Mouse (Mus musculus) frontal cortex, adult (tissue): ENCODE measurements around the gene Ppp2r5d.

Source experiments
- ATAC-seq: cut with Nextera tagmentation; 2 replicates; pipeline ENCODE4 v1.9.2; 2017; ENCODE audit warnings: mild to moderate bottlenecking, moderate library complexity, mixed read lengths; ENCODE audit not compliant: low TSS enrichment

Gene Ppp2r5d

GRCm38 (mm10) chr17:46714756-46715481, 10.0 kb upstream of the Ppp2r5d start:
- no peak for ATAC-seq

DNA sequence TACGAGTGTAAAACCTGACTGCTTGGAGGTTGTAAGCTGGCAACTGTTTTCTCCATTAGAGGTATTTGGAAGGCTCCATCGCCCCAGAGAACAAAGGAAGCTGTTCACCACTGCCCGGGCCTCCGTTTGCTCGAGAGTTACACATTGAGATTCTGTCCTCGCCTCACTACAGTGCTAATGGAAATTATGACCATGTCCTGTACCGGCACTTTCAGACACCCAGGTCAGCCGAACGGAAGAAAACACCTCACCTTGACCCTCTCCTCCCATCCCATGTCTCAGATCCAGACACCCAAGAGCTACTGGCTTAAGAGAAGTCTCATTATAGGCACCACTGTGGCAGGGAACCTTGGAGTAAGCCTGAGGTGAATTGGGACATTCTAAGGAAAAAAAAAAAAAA, 8.9 kb upstream of the Ppp2r5d start:
- ATAC-seq = no peak

GRCm38 (mm10) chr17:46712442-46712841, 7.5 kb upstream of the Ppp2r5d start:
- ATAC-seq = no peak

GRCm38 (mm10) chr17:46711612-46712271, 6.8 kb upstream of the Ppp2r5d start:
- peak; percentile 56; the same call in 1 of the 2 replicates for ATAC-seq

DNA sequence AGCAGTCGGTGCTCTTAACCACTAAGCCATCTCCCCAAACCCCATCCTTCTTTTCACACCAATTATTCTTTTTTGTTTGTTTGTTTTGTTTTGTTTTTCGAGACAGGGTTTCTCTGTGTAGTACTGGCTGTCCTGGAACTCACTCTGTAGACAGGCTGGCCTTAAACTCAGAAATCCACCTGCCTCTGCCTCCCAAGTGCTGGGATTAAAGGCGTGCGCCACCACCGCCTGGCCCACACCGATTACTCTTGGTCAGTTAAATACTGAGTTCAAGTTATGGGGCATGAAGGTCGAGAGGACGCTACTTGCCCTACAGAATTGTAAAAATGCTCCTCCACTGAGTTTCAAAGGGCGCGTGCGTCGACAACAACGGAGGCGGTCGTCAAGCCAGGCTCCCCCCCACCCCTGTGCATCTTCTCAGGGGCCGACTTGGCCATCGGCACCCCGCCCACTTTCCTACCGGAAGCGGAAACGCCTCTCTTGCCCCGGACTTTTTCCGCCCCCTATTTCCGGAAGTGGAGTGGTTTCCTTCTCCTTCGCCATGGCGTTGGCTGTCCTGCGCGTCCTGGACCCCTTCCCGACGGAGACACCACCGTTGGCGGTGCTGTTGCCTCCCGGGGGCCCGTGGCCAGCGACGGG, 6.2 kb upstream of the Ppp2r5d start, which contains the start of gene Pex6:
Pex6 (plus strand) TSS at position 505 of the 639 bp plus-strand sequence.
- peak; percentile 95 for ATAC-seq

GRCm38 (mm10) chr17:46706375-46707089, 1.6 kb upstream of the Ppp2r5d start:
- ATAC-seq = no peak

DNA sequence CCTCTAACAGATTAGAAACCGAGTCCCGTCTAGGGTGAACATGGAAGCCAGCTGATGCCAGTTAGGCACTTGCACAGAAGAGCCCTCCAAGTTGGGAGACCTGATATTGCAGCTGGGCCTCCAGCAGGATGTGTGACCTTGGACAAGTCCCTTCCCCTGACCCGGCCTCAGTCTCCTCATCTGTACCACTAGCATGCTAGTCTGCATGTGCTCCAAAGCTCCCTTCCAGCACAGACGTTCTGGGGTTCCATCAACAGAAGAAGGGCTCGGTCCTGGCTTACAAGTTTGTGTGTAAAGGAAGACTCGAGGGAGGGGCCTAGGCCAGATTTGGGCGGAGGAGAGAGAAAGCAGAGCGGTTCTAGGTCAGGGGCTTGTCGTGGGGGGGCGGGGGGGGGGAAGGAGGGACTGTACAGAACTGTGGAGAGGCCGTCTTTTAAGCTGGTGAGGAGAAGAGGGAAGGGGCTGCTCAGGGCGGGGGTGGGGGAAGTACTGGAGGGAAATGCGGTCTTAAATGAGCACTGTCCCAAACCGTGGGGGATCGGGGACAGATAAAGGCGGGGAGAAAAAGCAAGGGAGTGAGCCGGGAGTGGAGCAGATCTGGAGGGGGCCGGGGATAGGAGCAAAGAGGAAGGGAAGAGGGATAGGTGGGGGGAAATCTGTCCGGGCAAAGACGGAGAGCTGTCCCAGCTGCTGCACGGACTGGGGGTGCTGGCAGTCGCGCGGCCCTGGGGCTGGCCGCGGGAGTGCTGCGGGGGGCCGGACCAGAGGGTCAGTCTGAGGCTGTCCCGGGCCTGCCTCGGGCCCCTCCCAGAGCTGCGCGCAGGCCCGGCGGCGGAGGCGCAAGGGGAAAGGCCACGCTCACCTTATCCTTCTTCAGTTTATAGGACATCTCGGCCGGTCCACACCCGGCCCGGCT, 682 bp downstream of the Ppp2r5d start:
- ATAC-seq = peak; percentile 15; the same call in 1 of the 2 replicates

DNA sequence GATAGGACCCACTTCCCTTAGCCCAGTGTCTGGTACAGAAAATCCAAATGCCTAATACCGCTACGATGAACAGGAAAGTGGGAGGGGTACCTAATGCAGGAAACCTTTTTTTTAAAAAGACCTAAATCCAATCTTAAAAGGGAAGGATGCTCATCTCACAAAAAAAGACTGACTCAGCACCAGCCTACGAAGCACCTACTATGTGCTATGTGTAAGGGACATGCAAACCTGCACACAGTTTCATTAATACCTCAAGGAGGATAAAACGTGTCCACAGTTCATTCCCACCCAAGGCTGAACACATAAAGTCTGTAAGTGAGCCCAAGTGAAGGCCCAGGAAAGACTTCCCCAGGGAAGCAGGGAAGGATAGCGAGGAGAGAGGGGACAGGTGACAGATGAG, 2.4 kb downstream of the Ppp2r5d start:
- ATAC-seq = no peak

DNA sequence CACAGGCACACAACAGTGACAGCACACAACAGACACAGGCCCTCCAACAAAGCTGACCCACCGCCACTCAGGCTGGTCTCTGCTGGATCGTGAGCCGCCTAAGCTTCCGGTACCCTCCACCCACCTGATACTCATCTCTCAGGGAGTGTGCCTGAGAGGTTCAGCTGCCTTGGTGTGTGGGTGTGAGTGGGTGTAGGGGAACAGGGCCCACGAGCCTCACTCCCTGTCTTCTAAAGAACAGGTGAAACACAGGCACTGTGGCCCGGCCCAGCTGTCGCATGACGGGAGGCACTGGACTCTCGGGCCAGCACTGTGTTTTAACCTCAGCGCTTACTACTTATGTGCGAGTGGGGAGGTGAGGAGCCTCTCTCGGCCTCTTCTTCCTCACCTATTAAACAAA, 2.8 kb downstream of the Ppp2r5d start:
- ATAC-seq = no peak

DNA sequence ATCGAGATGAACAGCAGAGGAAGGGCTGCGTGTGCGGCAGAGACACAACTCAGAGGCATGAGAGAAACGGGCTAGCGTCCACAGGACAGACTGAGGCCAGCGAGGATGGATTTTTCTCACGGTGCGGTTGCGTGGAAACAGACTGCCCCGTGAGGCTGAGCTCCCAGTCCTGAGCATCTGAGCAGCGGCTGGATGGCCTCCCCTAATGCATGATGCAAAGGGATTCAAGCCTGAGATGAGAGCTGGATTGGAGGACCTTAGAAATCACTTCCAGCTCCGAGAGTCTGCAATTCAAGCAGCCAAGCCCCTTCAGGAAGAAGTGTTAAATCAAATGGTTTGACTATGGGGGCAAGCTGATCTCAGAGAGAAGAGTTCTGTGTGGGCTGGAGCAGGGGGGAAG, 3.4 kb downstream of the Ppp2r5d start:
- no peak for ATAC-seq

- ATAC-seq = no peak
Measured at GRCm38 (mm10) chr17:46699912-46700311, 5.0 kb downstream of the Ppp2r5d start.

- no peak for ATAC-seq
Measured at GRCm38 (mm10) chr17:46699245-46699644, 5.7 kb downstream of the Ppp2r5d start.

DNA sequence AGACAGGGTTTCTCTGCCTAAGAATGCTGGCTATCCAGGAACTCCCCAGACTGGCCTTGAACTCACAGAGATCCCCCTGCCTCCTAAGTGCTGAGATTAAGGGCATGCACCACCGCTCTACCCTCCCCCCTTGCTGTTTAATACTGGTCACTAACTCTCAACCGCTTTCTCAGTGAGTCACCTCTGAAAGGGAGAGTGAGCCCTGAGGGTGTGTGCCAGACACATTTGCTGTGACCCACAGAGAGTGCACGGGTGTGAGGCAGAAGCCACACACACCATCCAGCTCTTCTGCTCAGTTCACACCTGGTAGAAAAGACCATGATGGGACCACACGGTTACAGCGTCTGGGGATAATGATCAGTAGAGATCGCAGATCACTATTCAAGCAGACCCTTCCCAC, 6.4 kb downstream of the Ppp2r5d start:
- no peak for ATAC-seq

GRCm38 (mm10) chr17:46694517-46695063, 10.3 kb downstream of the Ppp2r5d start:
- ATAC-seq = no peak

DNA sequence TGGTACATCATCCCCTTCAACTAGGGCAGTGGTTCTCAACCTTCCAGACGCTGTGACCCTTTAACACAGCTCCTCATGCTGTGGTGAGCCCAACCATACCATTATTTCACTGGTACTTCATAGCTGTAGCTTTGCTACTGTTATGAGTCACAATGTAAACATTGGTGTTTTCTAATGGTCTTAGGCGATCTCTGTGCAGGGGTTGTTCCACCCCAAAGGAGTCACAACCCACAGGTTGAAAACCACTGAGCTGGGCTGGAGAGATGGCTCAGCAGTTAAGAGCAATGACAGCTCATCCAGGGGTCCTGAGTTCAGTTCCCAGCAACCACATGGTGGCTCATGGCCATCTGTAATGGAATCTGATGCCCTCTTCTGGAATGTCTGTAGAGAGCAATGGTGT, 13.5 kb downstream of the Ppp2r5d start:
- no peak for ATAC-seq

- no peak for ATAC-seq
Measured at GRCm38 (mm10) chr17:46690665-46691064, 14.2 kb downstream of the Ppp2r5d start.

DNA sequence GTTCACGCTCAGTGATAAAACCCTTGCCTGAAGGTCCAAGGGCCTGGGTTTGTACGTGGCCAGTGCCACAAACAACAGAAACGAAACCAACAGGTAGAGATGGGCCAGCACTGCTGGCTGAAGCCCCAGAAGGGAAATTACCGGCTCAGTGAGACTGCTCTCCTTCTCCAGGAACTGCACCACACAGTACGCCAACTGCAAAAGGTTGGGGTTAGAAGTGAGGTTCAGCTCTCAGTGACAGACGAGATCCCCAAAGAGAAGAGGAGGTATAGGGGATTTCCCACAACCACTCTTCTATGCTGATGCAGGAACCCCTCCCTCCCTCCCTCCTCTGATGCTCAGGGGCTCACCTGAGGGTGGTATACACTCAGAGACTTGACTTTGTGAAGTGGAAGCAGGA, 19.0 kb downstream of the Ppp2r5d start:
- ATAC-seq = no peak

DNA sequence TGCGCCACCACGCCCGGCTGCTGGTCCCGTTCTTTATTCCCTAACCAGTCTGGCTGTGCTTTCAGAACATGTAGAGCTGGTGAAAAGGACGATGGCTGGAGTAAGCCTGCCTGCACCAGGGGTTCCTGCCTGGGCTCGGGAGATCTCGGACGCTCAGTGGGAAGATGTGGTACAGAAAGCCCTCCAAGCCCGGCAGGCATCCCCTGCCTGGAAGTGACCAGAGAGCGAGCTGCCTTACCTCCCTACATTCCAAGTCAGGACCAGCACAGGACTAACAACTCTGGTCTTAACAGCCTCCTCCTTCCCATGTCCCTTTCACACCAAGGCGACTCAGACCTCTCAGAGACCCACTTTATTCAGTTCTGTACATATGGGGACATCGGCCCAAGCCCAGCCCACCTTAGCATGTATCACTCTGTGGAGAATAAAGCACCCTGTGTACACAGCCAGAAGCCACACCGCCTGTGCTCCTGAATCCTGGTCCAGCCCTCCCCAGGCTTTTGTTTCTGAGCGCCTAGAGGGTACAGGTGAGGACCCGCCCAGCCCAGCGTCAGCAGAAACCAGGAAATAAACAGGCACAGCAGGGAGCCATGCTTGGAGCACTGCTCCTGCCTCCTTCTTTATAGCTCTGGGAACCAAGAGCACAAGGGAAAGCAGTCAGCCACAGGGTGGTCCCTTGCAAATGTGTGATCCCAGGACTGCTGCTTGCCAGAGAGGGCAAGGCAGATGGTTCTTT, 22.1 kb downstream of the Ppp2r5d start:
- no peak for ATAC-seq

DNA sequence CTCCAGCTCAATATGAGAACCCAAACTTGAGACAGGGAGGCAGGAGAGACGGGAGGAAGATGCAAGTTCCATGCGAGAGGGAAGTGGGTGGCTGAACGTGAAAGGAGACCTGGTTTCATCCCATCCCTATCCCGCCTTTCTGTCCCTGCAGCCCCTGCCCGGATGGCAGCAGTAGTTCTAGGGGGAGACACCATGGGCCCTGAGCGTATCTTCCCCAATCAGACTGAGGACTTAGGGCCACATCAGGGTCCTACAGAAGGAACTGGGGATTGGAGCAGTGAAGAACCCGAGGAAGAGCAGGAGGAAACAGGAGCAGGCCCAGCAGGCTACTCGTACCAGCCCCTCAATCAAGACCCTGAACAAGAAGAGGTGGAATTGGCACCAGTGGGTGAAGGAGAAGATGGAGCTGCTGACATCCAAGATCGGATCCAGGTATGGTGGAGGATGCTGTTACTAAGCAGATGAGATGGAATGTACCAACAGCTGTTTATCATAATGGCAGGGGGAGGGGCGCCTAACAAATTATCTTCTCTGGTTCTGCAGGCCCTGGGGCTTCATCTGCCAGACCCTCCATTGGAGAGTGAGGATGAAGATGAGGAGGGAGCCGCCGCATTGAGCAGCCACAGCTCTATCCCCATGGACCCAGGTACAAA, 23.3 kb downstream of the Ppp2r5d start:
- no peak; the same call in 1 of the 2 replicates for ATAC-seq
